Mouse (Mus musculus): ENCODE measurements around the gene Qrfp.
A peak's percentile ranks its signal among the peaks of the same experiment; 100 is the strongest.

Qrfp gene

GRCm38 (mm10) chr2:31815367-31815766 is 5.0 kb upstream of the Qrfp start:
- DNase-seq (ENCODE audit: low read depth, low spot score): peak; percentile 58

GRCm38 (mm10) chr2:31814699-31815098 is 4.3 kb upstream of the Qrfp start:
- DNase-seq (ENCODE audit: low read depth, low spot score): no peak

- no peak for DNase-seq (ENCODE audit: low read depth, low spot score)
Measured at GRCm38 (mm10) chr2:31813641-31814040, 3.3 kb upstream of the Qrfp start.

- no peak for DNase-seq (ENCODE audit: low read depth, low spot score)
Measured at GRCm38 (mm10) chr2:31811086-31811958, 942 bp upstream of the Qrfp start.

GRCm38 (mm10) chr2:31809358-31809740 is 1.0 kb downstream of the Qrfp start:
- no peak for DNase-seq (ENCODE audit: low read depth, low spot score)

- no peak for DNase-seq (ENCODE audit: low read depth, low spot score)
Measured at GRCm38 (mm10) chr2:31808410-31809357, 1.7 kb downstream of the Qrfp start.

- no peak for DNase-seq (ENCODE audit: low read depth, low spot score)
Measured at GRCm38 (mm10) chr2:31806639-31807382, 3.6 kb downstream of the Qrfp start.

- DNase-seq (ENCODE audit: low read depth, low spot score): no peak
Measured at GRCm38 (mm10) chr2:31803480-31803879, 6.9 kb downstream of the Qrfp start.

GRCm38 (mm10) chr2:31802811-31803210 is 7.6 kb downstream of the Qrfp start:
- DNase-seq (ENCODE audit: low read depth, low spot score): no peak

- DNase-seq (ENCODE audit: low read depth, low spot score): no peak
Measured at GRCm38 (mm10) chr2:31801416-31801815, 9.0 kb downstream of the Qrfp start.

- no peak for DNase-seq (ENCODE audit: low read depth, low spot score)
Measured at GRCm38 (mm10) chr2:31796943-31797342, 13.4 kb downstream of the Qrfp start.

- no peak for DNase-seq (ENCODE audit: low read depth, low spot score)
Measured at GRCm38 (mm10) chr2:31792611-31793010, 17.8 kb downstream of the Qrfp start.

- no peak for DNase-seq (ENCODE audit: low read depth, low spot score)
Measured at GRCm38 (mm10) chr2:31791260-31791659, 19.1 kb downstream of the Qrfp start.

GRCm38 (mm10) chr2:31790728-31791251 is 19.6 kb downstream of the Qrfp start:
- DNase-seq (ENCODE audit: low read depth, low spot score): no peak

GRCm38 (mm10) chr2:31789215-31789614 is 21.2 kb downstream of the Qrfp start:
- no peak for DNase-seq (ENCODE audit: low read depth, low spot score)

- DNase-seq (ENCODE audit: low read depth, low spot score): no peak
Measured at GRCm38 (mm10) chr2:31788227-31788626, 22.2 kb downstream of the Qrfp start.

GRCm38 (mm10) chr2:31787029-31787428 is 23.4 kb downstream of the Qrfp start:
- DNase-seq (ENCODE audit: low read depth, low spot score): peak; percentile 67

- peak; percentile 89 for DNase-seq (ENCODE audit: low read depth, low spot score)
Measured at GRCm38 (mm10) chr2:31785074-31785473, 25.3 kb downstream of the Qrfp start.

GRCm38 (mm10) chr2:31782958-31783602 is 27.3 kb downstream of the Qrfp start:
- no peak for DNase-seq (ENCODE audit: low read depth, low spot score)

GRCm38 (mm10) chr2:31779258-31779657 is 31.1 kb downstream of the Qrfp start:
- DNase-seq (ENCODE audit: low read depth, low spot score): no peak

GRCm38 (mm10) chr2:31776479-31776878 is 33.9 kb downstream of the Qrfp start:
- DNase-seq (ENCODE audit: low read depth, low spot score): no peak

Data from skeletal muscle tissue, adult 2 months (tissue).